Mouse (Mus musculus) Patski (cell line): ENCODE data around the gene Gm20388. TPM values are rescaled to one million over a fixed set of nuclear protein-coding genes. Genes with fewer than 3 reads are reported as not detected.

Source experiments
- ATAC-seq: fragments of 100-300 bp; one replicate; pipeline ENCODE4 v1.8.0; 2021
- CTCF ChIA-PET: fragments of 350-600 bp; sonication (Branson Sonifier 250); formaldehyde crosslinking; loops from one replicate; lab custom pipeline; 2022; ENCODE audit warnings: inconsistent platforms; lab: Charles Lee
- POLR2A ChIA-PET: fragments of 350-600 bp; sonication (Branson Sonifier 250); formaldehyde crosslinking; loops from one replicate; lab custom pipeline; 2022; ENCODE audit warnings: antibody characterized with exemption, inconsistent platforms; lab: Charles Lee
- DNase-seq: peaks from one replicate; pipeline ENCODE4 v3.0.0-alpha.2; 2011; ENCODE audit warnings: low read depth, low spot score
- H3K27me3 ChIP-seq: fragments of 371-371 bp; one replicate; pipeline ENCODE4 v1.5.1; 2021
- CTCF ChIP-seq: fragments of 100-300 bp; IDR thresholded peaks from one replicate; pipeline ENCODE4 v1.5.1; 2021
- in situ Hi-C: fragments of 300-500 bp; cut with MboI; formaldehyde crosslinking; loops from 3 replicates; pipeline ENCODE4 v1.11.1; 2018; ENCODE audit warnings: low pct_unique_long_range_greater_than_20kb, mixed read lengths
- polyA plus RNA-seq: library from polyadenylated mRNA; unstranded; gene quantifications from one replicate; pipeline ENCODE4 v1.2.3, GENCODE M21; 2021

The Gm20388 gene
- polyA plus RNA-seq, 1 experiment from 2014 or later = 86.7 TPM

GRCm38 (mm10) chr8:122825408-122825807 lies 2914.8 kb downstream of the Gm20388 start:
- CTCF ChIA-PET = no interaction called here
- in situ Hi-C loops = no loop called here
- POLR2A ChIA-PET = no interaction called here
- no peaks in the 10 kb centered on the region for H3K27me3 ChIP-seq
- TF ChIP-seq CTCF = no peak
- no peak for DNase-seq
- no peak for ATAC-seq

GRCm38 (mm10) chr8:122829396-122829795 lies 2918.8 kb downstream of the Gm20388 start:
- POLR2A ChIA-PET = no interaction called here
- in situ Hi-C loops = no loop called here

GRCm38 (mm10) chr8:122830349-122831061 lies 2919.9 kb downstream of the Gm20388 start:
- TF ChIP-seq CTCF = no peak
- ATAC-seq = peak; percentile 51
- ChIA-PET CTCF (interaction anchor here (0.8 to 1.5 kb wide), 4 partner anchors 13 to 277 kb away, joined by 3 to 10 read pairs (median 4); partner anchors contain the start of gene Pabpn1l), POLR2A (no interaction called here)
- in situ Hi-C loops = loop anchor here (5.0 to 10.0 kb wide), 5 partner anchors 153 to 362 kb away; partner anchors contain the start of genes Rpl13 and Spg7
- DNase-seq = no peak
- no peaks in the 10 kb centered on the region for H3K27me3 ChIP-seq

More at GRCm38 (mm10) chr8:122829396-122829795, 2918.8 kb downstream of the Gm20388 start:
- H3K27me3 ChIP-seq = no peaks in the 10 kb centered on the region
- DNase-seq (no peak), ATAC-seq (no peak)
- TF ChIP-seq CTCF = no peak
- CTCF ChIA-PET = interaction anchor here (1.2 kb wide), 1 partner anchor 211 kb away, joined by 4 read pairs; no protein-coding TSS in a partner anchor

GRCm38 (mm10) chr8:122834416-122834815 lies 2923.8 kb downstream of the Gm20388 start:
- TF ChIP-seq CTCF = no peak
- in situ Hi-C loops = loop anchor here (5.0 to 10.0 kb wide), 5 partner anchors 157 to 358 kb away; partner anchors contain the start of genes Rpl13 and Spg7
- POLR2A ChIA-PET = no interaction called here
- H3K27me3 ChIP-seq = no peaks in the 10 kb centered on the region
- no peak for DNase-seq
- ATAC-seq = no peak
- CTCF ChIA-PET = interaction anchor here (0.6 to 1.8 kb wide), 4 partner anchors 30 to 266 kb away, joined by 3 to 8 read pairs (median 3); no protein-coding TSS in a partner anchor

- ChIA-PET POLR2A (no interaction called here), CTCF (interaction anchor here (0.6 to 1.8 kb wide), 4 partner anchors 30 to 266 kb away, joined by 3 to 8 read pairs (median 3); no protein-coding TSS in a partner anchor)
- DNase-seq = peak; percentile 43
- ATAC-seq = peak; percentile 54
- TF ChIP-seq CTCF = no peak
- no peaks in the 10 kb centered on the region for H3K27me3 ChIP-seq
- in situ Hi-C loops = loop anchor here (5.0 to 10.0 kb wide), 5 partner anchors 158 to 357 kb away; partner anchors contain the start of genes Rpl13 and Spg7
These were observed 2924.3 kb downstream of the Gm20388 start for GRCm38 (mm10) chr8:122834971-122835370.

GRCm38 (mm10) chr8:122836199-122836598 lies 2925.6 kb downstream of the Gm20388 start:
- DNase-seq = no peak
- no peak for ATAC-seq
- H3K27me3 ChIP-seq = peaks cover 4% of the 10 kb centered on the region
- ChIA-PET POLR2A (no interaction called here), CTCF (interaction anchor here (1.6 to 1.8 kb wide), 2 partner anchors 32 to 264 kb away, joined by 3 to 8 read pairs; no protein-coding TSS in a partner anchor)
- in situ Hi-C loops = loop anchor here (10.0 kb wide), 1 partner anchor 229 kb away; the partner anchor contains the start of gene Spg7
- no peak for TF ChIP-seq CTCF

GRCm38 (mm10) chr8:122836696-122837095 lies 2926.1 kb downstream of the Gm20388 start:
- DNase-seq (no peak), ATAC-seq (no peak)
- POLR2A ChIA-PET = no interaction called here
- peaks cover 4% of the 10 kb centered on the region for H3K27me3 ChIP-seq
- CTCF ChIA-PET = no interaction called here
- no peak for TF ChIP-seq CTCF
- in situ Hi-C loops = loop anchor here (10.0 kb wide), 1 partner anchor 228 kb away; the partner anchor contains the start of gene Spg7

GRCm38 (mm10) chr8:122844161-122844560 lies 2933.5 kb downstream of the Gm20388 start:
- CTCF ChIA-PET = interaction anchor here (1.3 kb wide), 1 partner anchor 13 kb away, joined by 3 read pairs; no protein-coding TSS in a partner anchor
- no peak for TF ChIP-seq CTCF
- POLR2A ChIA-PET = interaction anchor here (0.7 to 0.9 kb wide), 2 partner anchors 13 to 292 kb away, joined by 3 read pairs; no protein-coding TSS in a partner anchor
- H3K27me3 ChIP-seq = peaks cover 24% of the 10 kb centered on the region
- in situ Hi-C loops = no loop called here
- no peak for ATAC-seq
- DNase-seq = no peak

GRCm38 (mm10) chr8:122845662-122846061 lies 2935.0 kb downstream of the Gm20388 start:
- no peak for TF ChIP-seq CTCF
- CTCF ChIA-PET = no interaction called here
- ATAC-seq = no peak

GRCm38 (mm10) chr8:122847829-122848561 lies 2937.4 kb downstream of the Gm20388 start, which contains the start of gene Cdh15:
TSS of gene Cdh15 (plus strand) at chr8:122847966.
- no peak for DNase-seq
- peaks cover 35% of the 10 kb centered on the region for H3K27me3 ChIP-seq
- in situ Hi-C loops = no loop called here
- ChIA-PET CTCF (no interaction called here), POLR2A (no interaction called here)
- no peak for TF ChIP-seq CTCF
- no peak for ATAC-seq

More at GRCm38 (mm10) chr8:122845662-122846061, 2935.0 kb downstream of the Gm20388 start:
- POLR2A ChIA-PET = no interaction called here
- in situ Hi-C loops = no loop called here
- no peak for DNase-seq
- peaks cover 28% of the 10 kb centered on the region for H3K27me3 ChIP-seq
